Mouse (Mus musculus) liver, embryonic 16.5 days (tissue): ENCODE results near the gene N4bp2. TPM values are rescaled to one million over a fixed set of nuclear protein-coding genes. Genes with fewer than 3 reads are reported as not detected.

Experiments
- ATAC-seq: fragments of 200-750 bp; cut with Nextera tagmentation; 2 replicates; pipeline ENCODE4 v1.8.0; 2017; ENCODE audit warnings: low read depth, mild to moderate bottlenecking, moderate number of reproducible peaks, moderate library complexity
- H3K27ac ChIP-seq: fragments of 300-500 bp; sonication (generic); 2 replicates; pipeline ENCODE4 v1.5.1; 2014; ENCODE audit warnings: mild to moderate bottlenecking, low read length
- H3K27me3 ChIP-seq: fragments of 300-500 bp; sonication (generic); 2 replicates; pipeline ENCODE4 v1.6.1; 2014; ENCODE audit warnings: low read depth, low read length, mixed read lengths; ENCODE audit not compliant: control insufficient read depth, insufficient read depth
- H3K36me3 ChIP-seq: fragments of 300-500 bp; sonication (generic); 2 replicates; pipeline ENCODE4 v1.6.1; 2014; ENCODE audit warnings: mild to moderate bottlenecking; ENCODE audit not compliant: control insufficient read depth, insufficient read depth
- H3K4me1 ChIP-seq: fragments of 300-500 bp; sonication (generic); 2 replicates; pipeline ENCODE4 v1.6.1; 2014; ENCODE audit warnings: low read depth, low read length, mixed read lengths; ENCODE audit not compliant: control insufficient read depth
- H3K4me2 ChIP-seq: fragments of 300-500 bp; sonication (generic); 2 replicates; pipeline ENCODE4 v1.6.1; 2014; ENCODE audit warnings: low read depth, low read length, mixed read lengths
- H3K4me3 ChIP-seq: fragments of 300-500 bp; sonication (generic); 2 replicates; pipeline ENCODE4 v1.5.1; 2014; ENCODE audit warnings: low read depth, mild to moderate bottlenecking, low read length
- H3K9ac ChIP-seq: fragments of 300-500 bp; sonication (generic); 2 replicates; pipeline ENCODE4 v1.6.1; 2014; ENCODE audit warnings: low read depth, low read length
- H3K9me3 ChIP-seq: fragments of 300-500 bp; sonication (generic); replicated peaks from 2 replicates; pipeline ENCODE4 v1.6.1; 2016; ENCODE audit warnings: low read length; ENCODE audit not compliant: control insufficient read depth
- WGBS: fragments of 180-500 bp; shearing (Covaris S2); extraction: QIAGEN DNeasy Blood & Tissue Kit; methylation state at CpG from one replicate; pipeline ENCODE4 v1.1.7; 2014; ENCODE audit not compliant: insufficient replicate concordance; 5-methylcytosine and 5-hydroxymethylcytosine counted together
- polyA plus RNA-seq: library from polyadenylated mRNA; unstranded; fragments of >200 nt; fragmentation: Nextera tagmentation; extraction: Ambion mirVana; gene quantifications from 2 replicates; pipeline ENCODE4 v1.2.1, GENCODE M21; 2015

The N4bp2 gene
- polyA plus RNA-seq, 1 experiment from 2014 or later, result 7.4 TPM

- Histone ChIP-seq H3K27me3 (no peaks in the 10 kb centered on the region), H3K9me3 (no peaks in the 10 kb centered on the region), H3K4me3 (no peak overlapping the region), H3K36me3 (no peaks in the 10 kb centered on the region), H3K4me2 (no peak overlapping the region), H3K9ac (no peak overlapping the region), H3K27ac (no peak overlapping the region), H3K4me1 (peaks cover 5% of the 10 kb centered on the region; the same call in 1 of the 2 replicates)
- WGBS, result 59% methylated on average over 3 of the region's 3 CpGs
- no peak for ATAC-seq
Observed at GRCm38 (mm10) chr5:65739366-65739765, 24.0 kb upstream of the N4bp2 start.

GRCm38 (mm10) chr5:65746908-65747307 is 16.4 kb upstream of the N4bp2 start:
- no peaks in the 10 kb centered on the region for H3K9me3 ChIP-seq
- H3K27me3 ChIP-seq, result no peaks in the 10 kb centered on the region
- 60% methylated on average over 5 of the region's 5 CpGs for WGBS
- H3K27ac ChIP-seq, result no peak overlapping the region
- no peaks in the 10 kb centered on the region for H3K36me3 ChIP-seq
- H3K4me3 ChIP-seq, result no peak overlapping the region
- no peaks in the 10 kb centered on the region for H3K4me1 ChIP-seq
- no peak overlapping the region for H3K4me2 ChIP-seq
- 0 out of 2 replicates have a peak, but pooled peaks have one; percentile 19 for ATAC-seq
- H3K9ac ChIP-seq, result no peak overlapping the region

- Histone ChIP-seq H3K9ac (no peak overlapping the region), H3K9me3 (no peaks in the 10 kb centered on the region), H3K4me3 (no peak overlapping the region), H3K36me3 (no peaks in the 10 kb centered on the region), H3K27ac (no peak overlapping the region), H3K4me2 (no peak overlapping the region), H3K27me3 (no peaks in the 10 kb centered on the region), H3K4me1 (no peaks in the 10 kb centered on the region)
- WGBS, result 38% methylated on average over 2 of the region's 2 CpGs
- ATAC-seq, result no peak
Observed at GRCm38 (mm10) chr5:65748386-65748785, 14.9 kb upstream of the N4bp2 start.

GRCm38 (mm10) chr5:65748880-65749279 is 14.4 kb upstream of the N4bp2 start:
- no peak overlapping the region for H3K4me3 ChIP-seq
- H3K36me3 ChIP-seq, result no peaks in the 10 kb centered on the region
- no peak overlapping the region for H3K27ac ChIP-seq
- H3K4me1 ChIP-seq, result no peaks in the 10 kb centered on the region
- H3K9me3 ChIP-seq, result no peaks in the 10 kb centered on the region
- H3K27me3 ChIP-seq, result no peaks in the 10 kb centered on the region
- no peak overlapping the region for H3K4me2 ChIP-seq
- H3K9ac ChIP-seq, result no peak overlapping the region
- ATAC-seq, result no peak

GRCm38 (mm10) chr5:65752021-65752420 is 11.3 kb upstream of the N4bp2 start:
- Histone ChIP-seq H3K27me3 (no peaks in the 10 kb centered on the region), H3K9me3 (no peaks in the 10 kb centered on the region), H3K27ac (no peak overlapping the region), H3K9ac (no peak overlapping the region), H3K4me3 (no peak overlapping the region), H3K4me2 (no peak overlapping the region), H3K36me3 (no peaks in the 10 kb centered on the region), H3K4me1 (no peaks in the 10 kb centered on the region)
- no peak for ATAC-seq
- WGBS, result 34% methylated on average over 4 of the region's 4 CpGs

- H3K4me1 ChIP-seq, result peaks cover 3% of the 10 kb centered on the region
- H3K36me3 ChIP-seq, result no peaks in the 10 kb centered on the region
- no peak overlapping the region for H3K27ac ChIP-seq
- ATAC-seq, result no peak
- no peak overlapping the region for H3K4me2 ChIP-seq
- 82% methylated on average over 5 of the region's 5 CpGs for WGBS
- H3K27me3 ChIP-seq, result no peaks in the 10 kb centered on the region
- H3K9ac ChIP-seq, result no peak overlapping the region
- H3K9me3 ChIP-seq, result no peaks in the 10 kb centered on the region
- no peak overlapping the region for H3K4me3 ChIP-seq
Observed at GRCm38 (mm10) chr5:65755859-65756258, 7.5 kb upstream of the N4bp2 start.

- no peak overlapping the region for H3K27ac ChIP-seq
- H3K9ac ChIP-seq, result no peak overlapping the region
- H3K36me3 ChIP-seq, result no peaks in the 10 kb centered on the region
- no peaks in the 10 kb centered on the region for H3K9me3 ChIP-seq
- 86% methylated on average over 1 of the region's 1 CpGs for WGBS
- ATAC-seq, result no peak
- no peak overlapping the region for H3K4me3 ChIP-seq
- H3K4me2 ChIP-seq, result no peak overlapping the region
- peaks cover 12% of the 10 kb centered on the region for H3K4me1 ChIP-seq
- H3K27me3 ChIP-seq, result no peaks in the 10 kb centered on the region
Observed at GRCm38 (mm10) chr5:65757110-65757509, 6.2 kb upstream of the N4bp2 start.

GRCm38 (mm10) chr5:65760041-65760440 is 3.3 kb upstream of the N4bp2 start:
- H3K27ac ChIP-seq, result no peak overlapping the region
- H3K4me1 ChIP-seq, result peaks cover 12% of the 10 kb centered on the region
- no peak overlapping the region for H3K9ac ChIP-seq
- ATAC-seq, result no peak
- no peaks in the 10 kb centered on the region for H3K36me3 ChIP-seq
- no peak overlapping the region for H3K4me2 ChIP-seq
- 72% methylated on average over 4 of the region's 4 CpGs for WGBS
- no peaks in the 10 kb centered on the region for H3K27me3 ChIP-seq
- no peak overlapping the region for H3K4me3 ChIP-seq
- H3K9me3 ChIP-seq, result no peaks in the 10 kb centered on the region

GRCm38 (mm10) chr5:65760599-65760998 is 2.7 kb upstream of the N4bp2 start:
- H3K27ac ChIP-seq, result no peak overlapping the region
- no peak overlapping the region for H3K4me2 ChIP-seq
- H3K9ac ChIP-seq, result no peak overlapping the region
- no peak overlapping the region for H3K4me3 ChIP-seq
- 62% methylated on average over 2 of the region's 2 CpGs for WGBS
- no peaks in the 10 kb centered on the region for H3K9me3 ChIP-seq
- H3K4me1 ChIP-seq, result peaks cover 16% of the 10 kb centered on the region
- no peak for ATAC-seq
- H3K27me3 ChIP-seq, result no peaks in the 10 kb centered on the region
- H3K36me3 ChIP-seq, result no peaks in the 10 kb centered on the region
